Mouse (Mus musculus) small intestine, adult 2 months (tissue): ENCODE measurements around the gene Tff1.

Experiments
- CTCF ChIP-seq: fragments of 200-500 bp; IDR thresholded peaks from 2 replicates; pipeline ENCODE4 v1.5.1; 2012; ENCODE audit warnings: low read depth, mild to moderate bottlenecking, control low read depth, inconsistent platforms, low read length, moderate library complexity, mixed read lengths; ENCODE audit not compliant: insufficient replicate concordance, insufficient read length; ENCODE audit errors: extremely low read depth
- POLR2A ChIP-seq: fragments of 200-500 bp; IDR thresholded peaks from 2 replicates; pipeline ENCODE4 v1.6.1; 2012; ENCODE audit warnings: low read depth, mild to moderate bottlenecking, control low read depth, inconsistent platforms, low read length, moderate library complexity

- TF ChIP-seq POLR2A (no peak), CTCF (peak; percentile 84; the same call in 1 of the 2 replicates)
Observed at GRCm38 (mm10) chr17:31187370-31187769, 22.3 kb upstream of the Tff1 start.
